Mouse (Mus musculus): ENCODE data around the gene Gm9495. TPM values are rescaled to one million over a fixed set of nuclear protein-coding genes. Genes with fewer than 3 reads are reported as not detected.
"Not testable (repeated sequence)": the region's sequence is repeated elsewhere in the genome, so short reads cannot be mapped to it uniquely, and the experiment has no call there.

Gm9495 gene
- polyA plus RNA-seq (2015; fragmentation: Nextera tagmentation; extraction: Ambion mirVana): not detected in 2 replicates

GRCm38 (mm10) chr8:69453465-69453864 is at the start of gene Gm9495:
Gene Gm9495, minus strand, starts transcription at chr8:69453565.
- not testable (repeated sequence) for H3K4me3 ChIP-seq; H3K36me3 ChIP-seq; H3K4me1 ChIP-seq (replicated peaks); H3K4me2 ChIP-seq; ATAC-seq (ENCODE audit: low read depth); H3K27me3 ChIP-seq; H3K27ac ChIP-seq (replicated peaks); H3K9ac ChIP-seq; H3K9me3 ChIP-seq
- 95% methylated on average over 1 of the region's 3 CpGs for WGBS

- WGBS: 83% methylated on average over 3 of the region's 3 CpGs
- H3K9me3 ChIP-seq; H3K27ac ChIP-seq (replicated peaks); ATAC-seq (ENCODE audit: low read depth); H3K36me3 ChIP-seq; H3K9ac ChIP-seq; H3K4me2 ChIP-seq; H3K4me1 ChIP-seq (replicated peaks); H3K4me3 ChIP-seq; H3K27me3 ChIP-seq: not testable (repeated sequence)
These were observed 21.6 kb upstream of the Gm9495 start for GRCm38 (mm10) chr8:69474946-69475345.

- H3K4me2 ChIP-seq; H3K9ac ChIP-seq; H3K4me3 ChIP-seq; H3K9me3 ChIP-seq; H3K27me3 ChIP-seq; ATAC-seq (ENCODE audit: low read depth); H3K4me1 ChIP-seq (replicated peaks); H3K36me3 ChIP-seq; H3K27ac ChIP-seq (replicated peaks): not testable (repeated sequence)
- 87% methylated on average over 3 of the region's 3 CpGs for WGBS
These were observed 33.3 kb downstream of the Gm9495 start for GRCm38 (mm10) chr8:69420018-69420417.

GRCm38 (mm10) chr8:69414326-69414725 is 39.0 kb downstream of the Gm9495 start:
- no peak overlapping the region for H3K4me3 ChIP-seq
- H3K9ac ChIP-seq: no peak overlapping the region
- no peaks in the 10 kb centered on the region for H3K27me3 ChIP-seq
- no peak for ATAC-seq (ENCODE audit: low read depth)
- no peak overlapping the region for H3K4me2 ChIP-seq
- WGBS: 95% methylated on average over 1 of the region's 1 CpGs
- no peaks in the 10 kb centered on the region for H3K4me1 ChIP-seq (replicated peaks)
- H3K9me3 ChIP-seq: no peaks in the 10 kb centered on the region
- H3K27ac ChIP-seq (replicated peaks): no peak overlapping the region
- H3K36me3 ChIP-seq: no peaks in the 10 kb centered on the region

GRCm38 (mm10) chr8:69404768-69405167 is 48.6 kb downstream of the Gm9495 start:
- H3K27ac ChIP-seq (replicated peaks): no peak overlapping the region
- no peaks in the 10 kb centered on the region for H3K9me3 ChIP-seq
- H3K36me3 ChIP-seq: no peaks in the 10 kb centered on the region
- WGBS: 94% methylated on average over 6 of the region's 6 CpGs
- no peaks in the 10 kb centered on the region for H3K27me3 ChIP-seq
- H3K9ac ChIP-seq: no peak overlapping the region
- H3K4me3 ChIP-seq: no peak overlapping the region
- ATAC-seq (ENCODE audit: low read depth): no peak
- no peak overlapping the region for H3K4me2 ChIP-seq
- 0 out of 2 replicates have a peak, but pooled peaks cover under 1% of the 10 kb centered on the region for H3K4me1 ChIP-seq (replicated peaks)

- H3K27me3 ChIP-seq: no peaks in the 10 kb centered on the region
- no peaks in the 10 kb centered on the region for H3K9me3 ChIP-seq
- peak overlapping the region; percentile 79 for H3K9ac ChIP-seq
- H3K27ac ChIP-seq (replicated peaks): no peak overlapping the region; the same call in 1 of the 2 replicates
- no peaks in the 10 kb centered on the region for H3K36me3 ChIP-seq
- WGBS: 71% methylated on average over 4 of the region's 4 CpGs
- H3K4me1 ChIP-seq (replicated peaks): peaks cover 12% of the 10 kb centered on the region
- no peak for ATAC-seq (ENCODE audit: low read depth)
- peak overlapping the region; percentile 70 for H3K4me2 ChIP-seq
- peak overlapping the region; percentile 50 for H3K4me3 ChIP-seq
These were observed 53.4 kb downstream of the Gm9495 start for GRCm38 (mm10) chr8:69399956-69400443.

GRCm38 (mm10) chr8:69399181-69399955 is 54.0 kb downstream of the Gm9495 start:
- WGBS: 18% methylated on average over 43 of the region's 43 CpGs
- ATAC-seq (ENCODE audit: low read depth): peak; percentile 22
- Histone ChIP-seq H3K9me3 (no peaks in the 10 kb centered on the region), H3K27ac (replicated peaks) (no peak overlapping the region; the same call in 1 of the 2 replicates), H3K4me1 (replicated peaks) (peaks cover 18% of the 10 kb centered on the region), H3K36me3 (no peaks in the 10 kb centered on the region), H3K4me2 (peak overlapping the region; percentile 70), H3K4me3 (peak overlapping the region; percentile 50), H3K9ac (peak overlapping the region; percentile 79), H3K27me3 (no peaks in the 10 kb centered on the region)

- Histone ChIP-seq H3K27ac (replicated peaks) (peak overlapping the region; percentile 98; the same call in 1 of the 2 replicates), H3K27me3 (no peaks in the 10 kb centered on the region), H3K4me3 (peak overlapping the region; percentile 73; the same call in 1 of the 2 replicates), H3K4me1 (replicated peaks) (peaks cover 22% of the 10 kb centered on the region), H3K36me3 (peaks cover 20% of the 10 kb centered on the region), H3K4me2 (peak overlapping the region; percentile 66), H3K9ac (0 out of 2 replicates have a peak overlapping the region, but pooled peaks have one; percentile 26), H3K9me3 (peaks cover 17% of the 10 kb centered on the region)
- 82% methylated on average over 6 of the region's 6 CpGs for WGBS
- no peak for ATAC-seq (ENCODE audit: low read depth)
These were observed 57.2 kb downstream of the Gm9495 start for GRCm38 (mm10) chr8:69396196-69396595.

GRCm38 (mm10) chr8:69395050-69395789 is 58.1 kb downstream of the Gm9495 start:
- Histone ChIP-seq H3K9ac (peak overlapping the region; percentile 93), H3K4me1 (replicated peaks) (peaks cover 22% of the 10 kb centered on the region)

GRCm38 (mm10) chr8:69384361-69384760 is 69.0 kb downstream of the Gm9495 start:
- no peak overlapping the region for H3K27ac ChIP-seq (replicated peaks)
- peaks cover 51% of the 10 kb centered on the region for H3K9me3 ChIP-seq
- H3K27me3 ChIP-seq: no peaks in the 10 kb centered on the region
- WGBS: 94% methylated on average over 6 of the region's 6 CpGs
- H3K9ac ChIP-seq: no peak overlapping the region
- H3K4me1 ChIP-seq (replicated peaks): no peaks in the 10 kb centered on the region
- ATAC-seq (ENCODE audit: low read depth): no peak
- H3K4me2 ChIP-seq: no peak overlapping the region
- peaks cover 40% of the 10 kb centered on the region for H3K36me3 ChIP-seq
- H3K4me3 ChIP-seq: no peak overlapping the region

More at GRCm38 (mm10) chr8:69395050-69395789, 58.1 kb downstream of the Gm9495 start:
- peak overlapping the region; percentile 98 for H3K27ac ChIP-seq (replicated peaks)
- peaks cover 21% of the 10 kb centered on the region for H3K36me3 ChIP-seq
- peak overlapping the region; percentile 66 for H3K4me2 ChIP-seq
- H3K4me3 ChIP-seq: peak overlapping the region; percentile 73
- no peaks in the 10 kb centered on the region for H3K27me3 ChIP-seq
- under 1% methylated on average over 26 of the region's 26 CpGs for WGBS
- peak; percentile 98 for ATAC-seq (ENCODE audit: low read depth)
- peaks cover 25% of the 10 kb centered on the region for H3K9me3 ChIP-seq
